Mouse (Mus musculus) activated CD4-positive, CD25-positive, alpha-beta regulatory T cell, adult 4 months (primary cell): ENCODE results near the gene 2610507B11Rik. TPM values are rescaled to one million over a fixed set of nuclear protein-coding genes. Genes with fewer than 3 reads are reported as not detected.

Experiments
- polyA plus RNA-seq, 2 experiments: library from polyadenylated mRNA; unstranded; fragments of 100-300 nt; shearing (Covaris generic); gene quantifications; one replicate each; pipeline ENCODE4 v1.2.1; 2017

Gene 2610507B11Rik
- polyA plus RNA-seq, 2 experiments from 2014 or later = 21.1 to 38.7 TPM

Other genes with a start within 250 kb of the 2610507B11Rik start
- 1 to 10 TPM; 1.3 to 2.4 TPM for gene Dhrs13, start 229.5 kb upstream of the 2610507B11Rik start, polyA plus RNA-seq
- gene Flot2, start 223.8 kb upstream of the 2610507B11Rik start, polyA plus RNA-seq = 10 to 100 TPM; 23.2 to 28.6 TPM
- gene Eral1, start 181.4 kb upstream of the 2610507B11Rik start, polyA plus RNA-seq = 10 to 100 TPM; 36.3 to 40.0 TPM
- gene Fam222b, start 167.1 kb upstream of the 2610507B11Rik start, polyA plus RNA-seq = 10 to 100 TPM; 12.0 to 15.8 TPM
- 1 to 10 TPM; 3.4 to 5.0 TPM for gene Traf4, start 96.2 kb upstream of the 2610507B11Rik start, polyA plus RNA-seq
- 10 to 100 TPM in 1 of 2 experiments, 1 to 10 TPM in 1; 9.4 to 13.2 TPM for gene Nek8, start 85.1 kb upstream of the 2610507B11Rik start, polyA plus RNA-seq
- 1 to 10 TPM; 2.3 to 4.3 TPM for gene Tlcd1, start 85.0 kb upstream of the 2610507B11Rik start, polyA plus RNA-seq
- 1,000 to 10,000 TPM; 3,988 to 4,036 TPM for gene Rpl23a, start 78.2 kb upstream of the 2610507B11Rik start, polyA plus RNA-seq
- not detected for gene Rab34, start 73.3 kb upstream of the 2610507B11Rik start, polyA plus RNA-seq
- 1 to 10 TPM in 1 of 2 experiments, under 1 TPM in 1; 0.49 to 2.5 TPM for gene Proca1, start 68.4 kb upstream of the 2610507B11Rik start, polyA plus RNA-seq
- gene Sdf2, start 16.0 kb upstream of the 2610507B11Rik start, polyA plus RNA-seq = 100 to 1,000 TPM; 102 to 108 TPM
- gene Supt6, start 15.8 kb upstream of the 2610507B11Rik start, polyA plus RNA-seq = 10 to 100 TPM; 14.4 to 18.0 TPM
- gene BC030499, start 29.1 kb downstream of the 2610507B11Rik start, polyA plus RNA-seq = 1 to 10 TPM in 1 of 2 experiments, under 1 TPM in 1; 0.65 to 1.2 TPM
- 1 to 10 TPM; 7.3 to 7.4 TPM for gene Spag5, start 39.8 kb downstream of the 2610507B11Rik start, polyA plus RNA-seq
- 1 to 10 TPM; 5.6 to 8.6 TPM for gene Aldoc, start 61.2 kb downstream of the 2610507B11Rik start, polyA plus RNA-seq
- gene Pigs, start 66.7 kb downstream of the 2610507B11Rik start, polyA plus RNA-seq = 10 to 100 TPM; 43.6 to 66.6 TPM
- 10 to 100 TPM; 17.0 to 17.6 TPM for gene Unc119, start 81.7 kb downstream of the 2610507B11Rik start, polyA plus RNA-seq
- gene Foxn1, start 124.8 kb downstream of the 2610507B11Rik start, polyA plus RNA-seq = not detected
- not detected for gene Slc13a2, start 160.5 kb downstream of the 2610507B11Rik start, polyA plus RNA-seq
- 1 to 10 TPM; 1.0 to 1.4 TPM for gene Slc46a1, start 203.9 kb downstream of the 2610507B11Rik start, polyA plus RNA-seq
- gene Sarm1, start 236.0 kb downstream of the 2610507B11Rik start, polyA plus RNA-seq = 1 to 10 TPM; 1.0 to 1.7 TPM
- gene Vtn, start 237.3 kb downstream of the 2610507B11Rik start, polyA plus RNA-seq = not detected
- gene Sebox, start 241.7 kb downstream of the 2610507B11Rik start, polyA plus RNA-seq = not detected